Mouse (Mus musculus): ENCODE data around the gene Nfatc2. TPM values are rescaled to one million over a fixed set of nuclear protein-coding genes. Genes with fewer than 3 reads are reported as not detected.
A peak's percentile ranks its signal among the peaks of the same experiment; 100 is the strongest.

Gene Nfatc2
- polyA plus RNA-seq, 1 experiment from 2014 or later = 2.6 TPM

- 83% methylated on average over 5 of the region's 5 CpGs for WGBS
- peaks cover 26% of the 10 kb centered on the region for H3K4me1 ChIP-seq (ENCODE audit: insufficient read depth, low read length)
- no peak overlapping the region for H3K4me2 ChIP-seq (replicated peaks; ENCODE audit: low read depth, low read length)
- H3K27me3 ChIP-seq (ENCODE audit: insufficient read depth, low read length) = peaks cover 20% of the 10 kb centered on the region; the same call in 1 of the 2 replicates
- H3K27ac ChIP-seq (ENCODE audit: low read length) = no peak overlapping the region
- no peaks in the 10 kb centered on the region for H3K36me3 ChIP-seq (ENCODE audit: insufficient read depth, low read length)
- H3K9me3 ChIP-seq (ENCODE audit: low read length) = no peaks in the 10 kb centered on the region
- no peak overlapping the region for H3K4me3 ChIP-seq (ENCODE audit: low read length)
- ATAC-seq (ENCODE audit: low FRiP score, low TSS enrichment) = no peak
- H3K9ac ChIP-seq (replicated peaks; ENCODE audit: low read length) = no peak overlapping the region
Measured at GRCm38 (mm10) chr2:168593004-168593403, 8.5 kb downstream of the Nfatc2 start.

- H3K9me3 ChIP-seq (ENCODE audit: low read length) = no peaks in the 10 kb centered on the region
- H3K36me3 ChIP-seq (ENCODE audit: insufficient read depth, low read length) = no peaks in the 10 kb centered on the region
- H3K27me3 ChIP-seq (ENCODE audit: insufficient read depth, low read length) = peaks cover 20% of the 10 kb centered on the region; the same call in 1 of the 2 replicates
- H3K4me3 ChIP-seq (ENCODE audit: low read length) = no peak overlapping the region
- H3K9ac ChIP-seq (replicated peaks; ENCODE audit: low read length) = no peak overlapping the region
- ATAC-seq (ENCODE audit: low FRiP score, low TSS enrichment) = no peak
- H3K27ac ChIP-seq (ENCODE audit: low read length) = no peak overlapping the region
- H3K4me2 ChIP-seq (replicated peaks; ENCODE audit: low read depth, low read length) = no peak overlapping the region
- peaks cover 26% of the 10 kb centered on the region for H3K4me1 ChIP-seq (ENCODE audit: insufficient read depth, low read length)
- whole genome bisulfite sequencing = 87% methylated on average over 2 of the region's 2 CpGs
Measured at GRCm38 (mm10) chr2:168591076-168591475, 10.4 kb downstream of the Nfatc2 start.

- no peaks in the 10 kb centered on the region for H3K9me3 ChIP-seq (ENCODE audit: low read length)
- H3K27ac ChIP-seq (ENCODE audit: low read length) = no peak overlapping the region
- peak overlapping the region; percentile 70; the same call in 1 of the 2 replicates for H3K9ac ChIP-seq (replicated peaks; ENCODE audit: low read length)
- WGBS = 22% methylated on average over 10 of the region's 10 CpGs
- H3K4me2 ChIP-seq (replicated peaks; ENCODE audit: low read depth, low read length) = peak overlapping the region; percentile 78
- H3K36me3 ChIP-seq (ENCODE audit: insufficient read depth, low read length) = no peaks in the 10 kb centered on the region
- H3K4me3 ChIP-seq (ENCODE audit: low read length) = peak overlapping the region; percentile 57
- peaks cover 20% of the 10 kb centered on the region; the same call in 1 of the 2 replicates for H3K27me3 ChIP-seq (ENCODE audit: insufficient read depth, low read length)
- ATAC-seq (ENCODE audit: low FRiP score, low TSS enrichment) = no peak
- peaks cover 26% of the 10 kb centered on the region for H3K4me1 ChIP-seq (ENCODE audit: insufficient read depth, low read length)
Measured at GRCm38 (mm10) chr2:168590556-168590955, 10.9 kb downstream of the Nfatc2 start.

- no peaks in the 10 kb centered on the region for H3K9me3 ChIP-seq (ENCODE audit: low read length)
- H3K27ac ChIP-seq (ENCODE audit: low read length) = no peak overlapping the region
- H3K4me2 ChIP-seq (replicated peaks; ENCODE audit: low read depth, low read length) = peak overlapping the region; percentile 78
- WGBS = under 1% methylated on average over 29 of the region's 38 CpGs
- no peaks in the 10 kb centered on the region for H3K36me3 ChIP-seq (ENCODE audit: insufficient read depth, low read length)
- peak overlapping the region; percentile 57 for H3K4me3 ChIP-seq (ENCODE audit: low read length)
- H3K4me1 ChIP-seq (ENCODE audit: insufficient read depth, low read length) = peaks cover 26% of the 10 kb centered on the region
- peak overlapping the region; percentile 70 for H3K9ac ChIP-seq (replicated peaks; ENCODE audit: low read length)
- peak; percentile 83 for ATAC-seq (ENCODE audit: low FRiP score, low TSS enrichment)
- peaks cover 20% of the 10 kb centered on the region; the same call in 1 of the 2 replicates for H3K27me3 ChIP-seq (ENCODE audit: insufficient read depth, low read length)
Measured at GRCm38 (mm10) chr2:168590168-168590551, 11.3 kb downstream of the Nfatc2 start.

- no peak overlapping the region for H3K27ac ChIP-seq (ENCODE audit: low read length)
- 10% methylated on average over 21 of the region's 21 CpGs for WGBS
- H3K9ac ChIP-seq (replicated peaks; ENCODE audit: low read length) = peak overlapping the region; percentile 70
- H3K4me3 ChIP-seq (ENCODE audit: low read length) = peak overlapping the region; percentile 57
- peaks cover 20% of the 10 kb centered on the region; the same call in 1 of the 2 replicates for H3K27me3 ChIP-seq (ENCODE audit: insufficient read depth, low read length)
- H3K4me1 ChIP-seq (ENCODE audit: insufficient read depth, low read length) = peaks cover 28% of the 10 kb centered on the region
- no peaks in the 10 kb centered on the region for H3K9me3 ChIP-seq (ENCODE audit: low read length)
- no peaks in the 10 kb centered on the region for H3K36me3 ChIP-seq (ENCODE audit: insufficient read depth, low read length)
- H3K4me2 ChIP-seq (replicated peaks; ENCODE audit: low read depth, low read length) = peak overlapping the region; percentile 78
- ATAC-seq (ENCODE audit: low FRiP score, low TSS enrichment) = peak; percentile 52
Measured at GRCm38 (mm10) chr2:168589368-168590167, 11.9 kb downstream of the Nfatc2 start.

- peaks cover 35% of the 10 kb centered on the region for H3K4me1 ChIP-seq (ENCODE audit: insufficient read depth, low read length)
- no peaks in the 10 kb centered on the region for H3K36me3 ChIP-seq (ENCODE audit: insufficient read depth, low read length)
- WGBS = 46% methylated on average over 11 of the region's 11 CpGs
- peaks cover 20% of the 10 kb centered on the region; the same call in 1 of the 2 replicates for H3K27me3 ChIP-seq (ENCODE audit: insufficient read depth, low read length)
- peak overlapping the region; percentile 78 for H3K4me2 ChIP-seq (replicated peaks; ENCODE audit: low read depth, low read length)
- peak overlapping the region; percentile 57 for H3K4me3 ChIP-seq (ENCODE audit: low read length)
- H3K27ac ChIP-seq (ENCODE audit: low read length) = no peak overlapping the region
- H3K9me3 ChIP-seq (ENCODE audit: low read length) = no peaks in the 10 kb centered on the region
- ATAC-seq (ENCODE audit: low FRiP score, low TSS enrichment) = no peak
- H3K9ac ChIP-seq (replicated peaks; ENCODE audit: low read length) = no peak overlapping the region; the same call in 1 of the 2 replicates
Measured at GRCm38 (mm10) chr2:168588591-168589367, 12.7 kb downstream of the Nfatc2 start.

- no peak for ATAC-seq (ENCODE audit: low FRiP score, low TSS enrichment)
- H3K4me2 ChIP-seq (replicated peaks; ENCODE audit: low read depth, low read length) = no peak overlapping the region
- H3K4me3 ChIP-seq (ENCODE audit: low read length) = no peak overlapping the region
- no peaks in the 10 kb centered on the region for H3K9me3 ChIP-seq (ENCODE audit: low read length)
- WGBS = 65% methylated on average over 8 of the region's 8 CpGs
- peaks cover 38% of the 10 kb centered on the region for H3K4me1 ChIP-seq (ENCODE audit: insufficient read depth, low read length)
- no peak overlapping the region for H3K9ac ChIP-seq (replicated peaks; ENCODE audit: low read length)
- no peaks in the 10 kb centered on the region for H3K36me3 ChIP-seq (ENCODE audit: insufficient read depth, low read length)
- peak overlapping the region; percentile 26; the same call in 1 of the 2 replicates for H3K27ac ChIP-seq (ENCODE audit: low read length)
- H3K27me3 ChIP-seq (ENCODE audit: insufficient read depth, low read length) = peaks cover 20% of the 10 kb centered on the region; the same call in 1 of the 2 replicates
Measured at GRCm38 (mm10) chr2:168587159-168587558, 14.3 kb downstream of the Nfatc2 start.

GRCm38 (mm10) chr2:168586512-168586911 lies 14.9 kb downstream of the Nfatc2 start:
- Histone ChIP-seq H3K36me3 (ENCODE audit: insufficient read depth, low read length) (no peaks in the 10 kb centered on the region), H3K4me2 (replicated peaks; ENCODE audit: low read depth, low read length) (no peak overlapping the region), H3K9ac (replicated peaks; ENCODE audit: low read length) (no peak overlapping the region), H3K27ac (ENCODE audit: low read length) (peak overlapping the region; percentile 9; the same call in 1 of the 2 replicates), H3K4me3 (ENCODE audit: low read length) (no peak overlapping the region), H3K4me1 (ENCODE audit: insufficient read depth, low read length) (peaks cover 41% of the 10 kb centered on the region), H3K9me3 (ENCODE audit: low read length) (no peaks in the 10 kb centered on the region), H3K27me3 (ENCODE audit: insufficient read depth, low read length) (peaks cover 20% of the 10 kb centered on the region; the same call in 1 of the 2 replicates)
- WGBS = 81% methylated on average over 12 of the region's 12 CpGs
- no peak for ATAC-seq (ENCODE audit: low FRiP score, low TSS enrichment)

- Histone ChIP-seq H3K9me3 (ENCODE audit: low read length) (no peaks in the 10 kb centered on the region), H3K27ac (ENCODE audit: low read length) (no peak overlapping the region), H3K4me1 (ENCODE audit: insufficient read depth, low read length) (peaks cover 47% of the 10 kb centered on the region), H3K27me3 (ENCODE audit: insufficient read depth, low read length) (peaks cover 9% of the 10 kb centered on the region; the same call in 1 of the 2 replicates), H3K4me3 (ENCODE audit: low read length) (no peak overlapping the region), H3K4me2 (replicated peaks; ENCODE audit: low read depth, low read length) (no peak overlapping the region), H3K9ac (replicated peaks; ENCODE audit: low read length) (no peak overlapping the region), H3K36me3 (ENCODE audit: insufficient read depth, low read length) (no peaks in the 10 kb centered on the region)
- 83% methylated on average over 6 of the region's 6 CpGs for WGBS
- ATAC-seq (ENCODE audit: low FRiP score, low TSS enrichment) = no peak
Measured at GRCm38 (mm10) chr2:168584857-168585256, 16.6 kb downstream of the Nfatc2 start.

All from kidney, embryonic 16.5 days (tissue).